Mouse (Mus musculus) forebrain, embryonic 15.5 days (tissue): ENCODE results near the gene Kdm5b. TPM values are rescaled to one million over a fixed set of nuclear protein-coding genes. Genes with fewer than 3 reads are reported as not detected.

ENCODE experiments used
- ATAC-seq: fragments of 200-750 bp; cut with Nextera tagmentation; replicated peaks from 2 replicates; pipeline ENCODE4 v1.8.0; 2017; ENCODE audit warnings: mild to moderate bottlenecking, moderate TSS enrichment, moderate library complexity
- H3K27ac ChIP-seq: fragments of 300-500 bp; sonication (generic); replicated peaks from 2 replicates; pipeline ENCODE4 v1.5.1; 2015; ENCODE audit warnings: mild to moderate bottlenecking, inconsistent platforms
- H3K27me3 ChIP-seq: fragments of 300-500 bp; sonication (generic); 2 replicates; pipeline ENCODE4 v1.6.1; 2015; ENCODE audit warnings: inconsistent platforms
- H3K36me3 ChIP-seq: fragments of 300-500 bp; sonication (generic); 2 replicates; pipeline ENCODE4 v1.6.1; 2015; ENCODE audit warnings: mild to moderate bottlenecking, inconsistent platforms
- H3K4me1 ChIP-seq: fragments of 300-500 bp; sonication (generic); 2 replicates; pipeline ENCODE4 v1.6.1; 2015; ENCODE audit warnings: inconsistent platforms
- H3K4me2 ChIP-seq: fragments of 300-500 bp; sonication (generic); replicated peaks from 2 replicates; pipeline ENCODE4 v1.6.1; 2015; ENCODE audit warnings: mild to moderate bottlenecking, inconsistent platforms
- H3K4me3 ChIP-seq: fragments of 300-500 bp; sonication (generic); 2 replicates; pipeline ENCODE4 v1.5.1; 2015; ENCODE audit warnings: mild to moderate bottlenecking, inconsistent platforms
- H3K9ac ChIP-seq: fragments of 300-500 bp; sonication (generic); replicated peaks from 2 replicates; pipeline ENCODE4 v1.6.1; 2015; ENCODE audit warnings: mild to moderate bottlenecking, inconsistent platforms
- H3K9me3 ChIP-seq: fragments of 300-500 bp; sonication (generic); 2 replicates; pipeline ENCODE4 v1.6.1; 2016; ENCODE audit warnings: inconsistent platforms
- WGBS: fragments of 180-500 bp; shearing (Covaris S2); methylation state at CpG from one replicate; pipeline ENCODE4 v1.1.7; 2015; ENCODE audit warnings: mixed read lengths; 5-methylcytosine and 5-hydroxymethylcytosine counted together
- polyA plus RNA-seq: library from polyadenylated mRNA; unstranded; fragments of >200 nt; fragmentation: Nextera tagmentation; extraction: Ambion mirVana; gene quantifications from 2 replicates; pipeline ENCODE4 v1.2.1, GENCODE M21; 2015

The Kdm5b gene
- polyA plus RNA-seq, 1 experiment from 2014 or later = 107 TPM

GRCm38 (mm10) chr1:134653603-134654257, 93.8 kb downstream of the Kdm5b start:
- Histone ChIP-seq H3K4me2 (no peak overlapping the region), H3K27me3 (peaks cover 7% of the 10 kb centered on the region), H3K27ac (no peak overlapping the region), H3K9ac (no peak overlapping the region), H3K4me3 (no peak overlapping the region), H3K9me3 (no peaks in the 10 kb centered on the region), H3K4me1 (peaks cover 11% of the 10 kb centered on the region), H3K36me3 (no peaks in the 10 kb centered on the region)
- WGBS = 6% methylated on average over 10 of the region's 10 CpGs
- 0 out of 2 replicates have a peak, but pooled peaks have one; percentile 29 for ATAC-seq

DNA sequence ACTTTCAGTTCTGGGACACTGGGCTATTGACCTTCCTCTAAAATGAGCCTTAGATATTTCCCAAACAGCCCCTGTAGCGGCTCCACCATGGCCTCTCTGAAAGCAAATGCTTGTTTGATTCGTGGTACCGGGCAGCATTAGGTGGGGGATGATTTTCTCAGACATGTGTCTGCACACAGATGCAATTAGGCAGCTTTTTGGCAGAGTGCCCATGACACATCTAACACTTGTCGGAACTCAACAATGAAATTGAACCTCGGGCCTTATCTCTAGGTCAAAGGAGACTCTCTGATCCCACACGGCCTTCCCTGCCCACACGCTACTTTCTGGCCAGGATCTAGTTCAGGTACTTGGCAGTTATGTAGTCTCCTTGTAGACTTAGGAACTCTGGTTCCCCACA, 98.9 kb downstream of the Kdm5b start:
- H3K9ac ChIP-seq = no peak overlapping the region
- H3K9me3 ChIP-seq = no peaks in the 10 kb centered on the region
- H3K4me3 ChIP-seq = no peak overlapping the region
- no peak overlapping the region for H3K4me2 ChIP-seq
- no peak overlapping the region for H3K27ac ChIP-seq
- no peaks in the 10 kb centered on the region for H3K36me3 ChIP-seq
- H3K4me1 ChIP-seq = no peaks in the 10 kb centered on the region
- no peaks in the 10 kb centered on the region for H3K27me3 ChIP-seq
- 51% methylated on average over 7 of the region's 7 CpGs for WGBS
- ATAC-seq = no peak

DNA sequence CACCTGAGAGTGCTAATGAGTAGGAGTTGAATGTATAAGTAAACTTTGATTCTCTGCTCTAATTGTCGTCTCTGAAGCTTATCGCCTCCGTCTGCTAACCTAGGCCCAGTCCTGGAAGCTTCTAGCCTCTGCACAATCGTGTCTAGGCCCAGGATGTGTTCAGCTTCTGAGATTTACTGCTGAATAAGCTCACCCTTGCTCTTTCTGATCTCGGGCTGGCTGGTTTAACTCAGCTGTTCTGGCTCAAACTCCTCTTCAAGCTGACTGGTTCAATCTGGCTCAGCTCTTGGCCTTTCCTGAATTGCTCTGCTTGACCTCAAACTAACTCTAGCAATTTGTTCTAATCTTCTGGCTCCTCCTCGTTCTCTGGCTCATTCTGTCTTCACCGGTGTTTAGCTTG, 100.2 kb downstream of the Kdm5b start:
- no peaks in the 10 kb centered on the region for H3K27me3 ChIP-seq
- no peak for ATAC-seq
- no peaks in the 10 kb centered on the region for H3K4me1 ChIP-seq
- WGBS = 65% methylated on average over 7 of the region's 7 CpGs
- H3K36me3 ChIP-seq = no peaks in the 10 kb centered on the region
- no peak overlapping the region for H3K4me2 ChIP-seq
- H3K4me3 ChIP-seq = no peak overlapping the region
- no peak overlapping the region for H3K9ac ChIP-seq
- no peak overlapping the region for H3K27ac ChIP-seq
- no peaks in the 10 kb centered on the region for H3K9me3 ChIP-seq

DNA sequence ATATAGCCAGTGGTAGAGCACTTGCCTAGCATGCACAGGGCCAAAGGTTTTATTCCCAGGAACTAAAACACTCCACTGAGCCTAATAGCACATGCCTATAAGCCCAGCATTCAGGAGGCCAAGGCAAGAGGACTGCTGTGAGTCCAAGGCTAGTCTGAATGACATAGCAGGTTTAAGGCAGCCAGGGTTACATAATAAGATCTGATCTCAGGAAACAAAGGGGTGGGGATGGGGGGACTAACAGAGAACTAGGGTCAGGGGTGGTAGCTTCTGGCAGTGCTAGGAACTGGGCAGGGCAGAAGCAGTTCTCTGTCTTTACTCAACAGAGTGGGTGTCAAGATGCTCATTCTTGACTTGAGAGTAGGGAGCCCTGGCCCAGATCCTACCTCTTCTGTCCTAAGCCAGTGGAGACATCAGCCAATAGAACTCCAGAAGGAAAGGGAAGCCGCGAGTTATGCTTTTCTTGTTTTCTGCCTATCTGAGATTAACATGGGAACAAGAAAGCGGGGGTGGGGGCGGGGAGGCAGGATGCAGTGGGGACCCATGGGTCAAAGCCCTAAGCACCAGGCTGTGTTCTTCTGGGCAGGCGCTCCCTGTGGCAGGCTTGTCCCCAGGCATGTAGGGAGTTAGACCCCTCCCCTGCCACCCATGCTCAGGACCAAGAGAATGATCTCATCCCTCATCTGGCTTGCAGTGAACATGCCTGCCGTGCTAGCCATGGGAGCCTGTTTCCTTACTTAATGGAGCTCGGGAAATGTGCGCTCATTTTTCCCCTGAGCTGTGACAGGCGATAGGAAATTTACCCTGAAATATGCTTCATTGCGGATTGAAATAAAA, 111.5 kb downstream of the Kdm5b start:
- H3K9me3 ChIP-seq = no peaks in the 10 kb centered on the region
- WGBS = 80% methylated on average over 10 of the region's 10 CpGs
- H3K27ac ChIP-seq = no peak overlapping the region
- no peak overlapping the region for H3K4me2 ChIP-seq
- H3K4me3 ChIP-seq = no peak overlapping the region
- no peaks in the 10 kb centered on the region for H3K36me3 ChIP-seq
- no peak overlapping the region for H3K9ac ChIP-seq
- no peak for ATAC-seq
- H3K4me1 ChIP-seq = no peaks in the 10 kb centered on the region
- no peaks in the 10 kb centered on the region for H3K27me3 ChIP-seq

GRCm38 (mm10) chr1:134674312-134674711, 114.3 kb downstream of the Kdm5b start:
- no peak for ATAC-seq
- no peaks in the 10 kb centered on the region for H3K9me3 ChIP-seq
- no peak overlapping the region for H3K9ac ChIP-seq
- H3K4me2 ChIP-seq = no peak overlapping the region
- no peaks in the 10 kb centered on the region for H3K4me1 ChIP-seq
- no peak overlapping the region for H3K27ac ChIP-seq
- no peaks in the 10 kb centered on the region for H3K27me3 ChIP-seq
- 13% methylated on average over 1 of the region's 1 CpGs for WGBS
- H3K36me3 ChIP-seq = no peaks in the 10 kb centered on the region
- H3K4me3 ChIP-seq = no peak overlapping the region

DNA sequence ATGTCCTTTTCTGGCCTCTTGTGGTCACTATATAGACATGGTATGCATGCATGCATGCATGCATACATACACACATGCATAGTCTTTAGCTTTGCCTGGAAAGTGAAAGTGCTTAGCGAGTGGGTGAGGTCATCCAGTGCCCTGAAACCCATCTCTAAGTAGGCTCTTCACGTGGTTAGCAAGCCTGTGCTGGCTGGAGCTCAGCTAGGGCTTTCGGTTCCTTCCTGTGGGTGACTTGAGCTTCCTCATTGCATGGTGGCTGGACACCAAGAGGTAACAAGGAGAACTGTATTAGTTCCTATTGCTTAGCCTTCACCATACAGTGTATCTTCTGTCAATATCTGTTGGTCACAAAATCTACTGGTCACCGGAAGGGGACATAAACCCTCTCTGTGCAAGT, 119.5 kb downstream of the Kdm5b start:
- Histone ChIP-seq H3K4me1 (no peaks in the 10 kb centered on the region), H3K9me3 (no peaks in the 10 kb centered on the region), H3K36me3 (no peaks in the 10 kb centered on the region), H3K27ac (no peak overlapping the region), H3K27me3 (no peaks in the 10 kb centered on the region), H3K4me3 (no peak overlapping the region), H3K4me2 (no peak overlapping the region), H3K9ac (no peak overlapping the region)
- no peak for ATAC-seq
- whole genome bisulfite sequencing = 83% methylated on average over 4 of the region's 4 CpGs

DNA sequence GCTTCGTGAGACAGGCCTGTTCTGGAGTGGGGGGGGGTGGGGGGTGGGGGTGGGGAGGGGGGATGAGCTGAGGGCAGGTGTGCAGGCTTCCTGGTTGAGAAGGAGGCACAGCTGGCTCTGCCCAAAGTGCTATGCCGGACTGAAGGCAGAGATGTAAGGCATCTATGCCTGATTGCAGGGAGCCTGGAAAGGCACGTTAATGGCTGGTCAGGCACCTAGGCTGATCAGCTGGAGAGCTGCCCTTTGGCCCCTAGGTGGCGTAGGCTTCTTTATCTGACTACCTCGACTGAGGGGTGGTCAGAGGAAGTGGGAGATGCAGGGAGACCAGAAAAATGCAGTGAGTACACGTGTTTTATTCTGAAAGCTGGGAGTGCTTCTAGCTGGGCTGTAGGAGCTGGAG, 120.6 kb downstream of the Kdm5b start:
- no peak for ATAC-seq
- H3K27me3 ChIP-seq = no peaks in the 10 kb centered on the region
- H3K4me3 ChIP-seq = no peak overlapping the region
- WGBS = 21% methylated on average over 6 of the region's 6 CpGs
- no peak overlapping the region for H3K4me2 ChIP-seq
- no peaks in the 10 kb centered on the region for H3K36me3 ChIP-seq
- no peaks in the 10 kb centered on the region for H3K4me1 ChIP-seq
- no peaks in the 10 kb centered on the region for H3K9me3 ChIP-seq
- H3K27ac ChIP-seq = no peak overlapping the region
- H3K9ac ChIP-seq = no peak overlapping the region

DNA sequence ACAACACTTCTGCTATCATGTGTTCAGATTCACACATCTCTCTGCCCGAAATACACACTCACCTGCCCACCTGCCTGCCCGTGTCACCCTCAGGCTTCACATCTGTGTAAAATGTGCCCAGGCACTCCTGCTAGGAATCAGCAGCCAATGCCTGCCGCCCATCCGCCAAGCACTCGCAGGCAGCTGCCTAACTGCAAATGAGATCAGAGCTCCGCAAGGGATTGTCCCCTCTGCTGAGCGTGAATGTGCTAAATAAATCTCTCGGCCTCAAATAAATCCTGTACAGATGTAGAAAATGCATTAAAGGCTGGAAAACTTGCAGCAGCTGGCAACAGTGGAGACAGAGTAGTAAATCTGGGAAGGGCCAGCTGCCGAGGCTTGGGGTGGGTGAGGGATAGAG, 122.5 kb downstream of the Kdm5b start:
- no peaks in the 10 kb centered on the region for H3K4me1 ChIP-seq
- H3K9me3 ChIP-seq = no peaks in the 10 kb centered on the region
- no peak overlapping the region for H3K4me3 ChIP-seq
- no peak overlapping the region for H3K4me2 ChIP-seq
- H3K27ac ChIP-seq = no peak overlapping the region
- H3K36me3 ChIP-seq = no peaks in the 10 kb centered on the region
- WGBS = 59% methylated on average over 9 of the region's 9 CpGs
- H3K27me3 ChIP-seq = no peaks in the 10 kb centered on the region
- no peak overlapping the region for H3K9ac ChIP-seq
- no peak for ATAC-seq

Other genes with a start within 250 kb of the Kdm5b start
- 9.3 and 11.3 TPM in 2 replicates for gene Ppfia4, start 227.2 kb upstream of the Kdm5b start, polyA plus RNA-seq
- gene Tmem183a, start 198.2 kb upstream of the Kdm5b start, polyA plus RNA-seq = 139 and 150 TPM in 2 replicates
- not detected in 2 replicates for gene 4933406M09Rik, start 174.2 kb upstream of the Kdm5b start, polyA plus RNA-seq
- 19.4 and 21.7 TPM in 2 replicates for gene Cyb5r1, start 154.6 kb upstream of the Kdm5b start, polyA plus RNA-seq
- 62.6 and 63.4 TPM in 2 replicates for gene Adipor1, start 144.8 kb upstream of the Kdm5b start, polyA plus RNA-seq
- 39.7 and 40.1 TPM in 2 replicates for gene Klhl12, start 104.6 kb upstream of the Kdm5b start, polyA plus RNA-seq
- gene Rabif, start 65.5 kb upstream of the Kdm5b start, polyA plus RNA-seq = 55.3 and 55.9 TPM in 2 replicates
- gene Mgat4e, start 10.5 kb upstream of the Kdm5b start, polyA plus RNA-seq = not detected in 2 replicates
- gene Syt2, start 86.5 kb downstream of the Kdm5b start, polyA plus RNA-seq = 1.2 and 1.8 TPM in 2 replicates